Comparison of ENCODE assay signal across 19 mouse cellular contexts in the genomic region with DNA sequence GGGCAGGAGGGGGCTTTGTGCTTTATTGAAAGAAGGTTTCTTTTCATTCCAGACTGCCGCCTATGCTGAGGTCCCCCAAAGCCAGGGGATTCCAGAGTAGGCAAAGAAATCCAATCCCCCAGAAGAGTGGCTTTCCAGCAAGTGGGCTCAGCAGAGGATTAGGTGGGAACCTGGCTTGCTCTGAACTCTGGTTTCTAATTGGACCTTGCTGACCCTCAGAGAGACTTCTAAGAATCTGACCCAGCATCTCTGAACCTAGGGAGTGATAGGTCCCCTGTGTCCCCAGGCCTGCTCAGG. TPM values are rescaled to one million over a fixed set of nuclear protein-coding genes. Genes with fewer than 3 reads are reported as not detected.
A peak's percentile ranks its signal among the peaks of the same experiment; 100 is the strongest.
DNase-seq lines count a peak whose midpoint lies in the region; ATAC-seq and TF ChIP-seq lines count a peak whose summit lies in the region.
"Had no signal": no experiment of that assay in that cellular context is flagged by ENCODE, and none has a peak within 500 bp of the region (broad histone marks: within the 10 kb centered on the region; RNA-seq: fewer than 3 reads in every experiment).

No protein-coding gene starts in this region.

- peak; percentile 72 for ATAC-seq in forebrain, embryonic 11.5 days (replicated peaks; ENCODE audit: low FRiP score)
- no peak for ATAC-seq in midbrain, embryonic 14.5 days (ENCODE audit: low FRiP score, low TSS enrichment)
- ATAC-seq: activated CD4-positive, CD25-positive, alpha-beta regulatory T cell, adult 4 months had no signal

- TF ChIP-seq CTCF in thymus, adult 2 months (IDR thresholded peaks at IDR 0.05; ENCODE audit: borderline replicate concordance, control insufficient read depth, extremely low read depth, insufficient read depth, low read length, poor library complexity): no peak

- peak overlapping the region; percentile 26 for H3K27ac ChIP-seq in forebrain, embryonic 11.5 days (ENCODE audit: low read depth, low read length)
- H3K27ac ChIP-seq in limb, embryonic 10.5 days: peak overlapping the region; percentile 72
- H3K27ac ChIP-seq in midbrain, embryonic 14.5 days (replicated peaks; ENCODE audit: low read depth, low read length): peak overlapping the region; percentile 83
- no peak overlapping the region for H3K27ac ChIP-seq in thymus, adult 2 months (ENCODE audit: control insufficient read depth, insufficient read depth, low read length)
- H3K27ac ChIP-seq: gastrocnemius, adult 2 months; heart, adult 2 months; kidney, embryonic 15.5 days; liver, embryonic 13.5 days; stomach, embryonic 15.5 days had no signal

- H3K9me3 ChIP-seq in forebrain, embryonic 11.5 days (ENCODE audit: control insufficient read depth, low read length): no peaks in the 10 kb centered on the region; the same call in 1 of the 2 replicates
- H3K9me3 ChIP-seq in limb, embryonic 10.5 days (replicated peaks): no peaks in the 10 kb centered on the region
- H3K9me3 ChIP-seq in midbrain, embryonic 14.5 days (ENCODE audit: control insufficient read depth, low read length): peaks cover 5% of the 10 kb centered on the region; the same call in 1 of the 2 replicates
- H3K9me3 ChIP-seq: kidney, embryonic 15.5 days; liver, embryonic 13.5 days; stomach, embryonic 15.5 days had no signal

- peaks cover 19% of the 10 kb centered on the region for H3K4me1 ChIP-seq in forebrain, embryonic 11.5 days (replicated peaks; ENCODE audit: control insufficient read depth, insufficient read depth, low read length)
- peaks cover 40% of the 10 kb centered on the region for H3K4me1 ChIP-seq in limb, embryonic 10.5 days
- H3K4me1 ChIP-seq in midbrain, embryonic 14.5 days (ENCODE audit: control insufficient read depth, insufficient read depth, low read length): peaks cover 47% of the 10 kb centered on the region
- H3K4me1 ChIP-seq in thymus, adult 2 months (replicated peaks; ENCODE audit: control insufficient read depth, insufficient read depth, low read length): no peaks in the 10 kb centered on the region
- H3K4me1 ChIP-seq: liver, embryonic 13.5 days had no signal

- whole genome bisulfite sequencing in forebrain, embryonic 11.5 days: 0% methylated on average over 1 of the region's 1 CpGs
- WGBS in limb, embryonic 10.5 days: 47% methylated on average over 1 of the region's 1 CpGs
- 0% methylated on average over 1 of the region's 1 CpGs for WGBS in midbrain, embryonic 14.5 days
- WGBS in thymus, adult 2 months: 96% methylated on average over 1 of the region's 1 CpGs

- H3K27me3 ChIP-seq in forebrain, embryonic 11.5 days (ENCODE audit: control insufficient read depth, insufficient read depth, low read length): no peaks in the 10 kb centered on the region
- peaks cover 24% of the 10 kb centered on the region for H3K27me3 ChIP-seq in limb, embryonic 10.5 days (ENCODE audit: low read depth, poor library complexity, severe bottlenecking)
- no peaks in the 10 kb centered on the region for H3K27me3 ChIP-seq in midbrain, embryonic 14.5 days (ENCODE audit: control insufficient read depth, insufficient read depth, low read length)
- no peaks in the 10 kb centered on the region for H3K27me3 ChIP-seq in thymus, adult 2 months (ENCODE audit: control insufficient read depth, insufficient read depth, low read length)

- no peaks in the 10 kb centered on the region for H3K36me3 ChIP-seq in forebrain, embryonic 11.5 days (ENCODE audit: control insufficient read depth, insufficient read depth, low read length)
- no peaks in the 10 kb centered on the region for H3K36me3 ChIP-seq in limb, embryonic 10.5 days
- no peaks in the 10 kb centered on the region for H3K36me3 ChIP-seq in midbrain, embryonic 14.5 days (ENCODE audit: control insufficient read depth, insufficient read depth, low read length)
- H3K36me3 ChIP-seq in thymus, adult 2 months (ENCODE audit: control insufficient read depth, insufficient read depth, low read length): no peaks in the 10 kb centered on the region
- H3K36me3 ChIP-seq: kidney, embryonic 15.5 days; liver, embryonic 13.5 days; stomach, embryonic 15.5 days had no signal

- no peak overlapping the region for H3K4me3 ChIP-seq in forebrain, embryonic 11.5 days (ENCODE audit: low read depth, low read length)
- H3K4me3 ChIP-seq in limb, embryonic 10.5 days: no peak overlapping the region
- H3K4me3 ChIP-seq in midbrain, embryonic 14.5 days (replicated peaks; ENCODE audit: low read depth, low read length): no peak overlapping the region
- no peak overlapping the region for H3K4me3 ChIP-seq in thymus, adult 2 months (ENCODE audit: control insufficient read depth, insufficient read depth, low read length)
- H3K4me3 ChIP-seq: gastrocnemius, adult 2 months; heart, adult 2 months; kidney, embryonic 15.5 days; liver, embryonic 13.5 days; stomach, embryonic 15.5 days had no signal

- peak overlapping the region; percentile 29; the same call in 1 of the 2 replicates for H3K4me2 ChIP-seq in forebrain, embryonic 11.5 days (ENCODE audit: low read depth, low read length, severe bottlenecking)
- no peak overlapping the region; the same call in 1 of the 2 replicates for H3K4me2 ChIP-seq in midbrain, embryonic 14.5 days (ENCODE audit: low read length)
- H3K4me2 ChIP-seq: kidney, embryonic 15.5 days; liver, embryonic 13.5 days; stomach, embryonic 15.5 days had no signal

- H3K9ac ChIP-seq in forebrain, embryonic 11.5 days (ENCODE audit: low read length): peak overlapping the region; percentile 1; the same call in 1 of the 2 replicates
- H3K9ac ChIP-seq in midbrain, embryonic 14.5 days (replicated peaks; ENCODE audit: low read length): no peak overlapping the region
- H3K9ac ChIP-seq: kidney, embryonic 15.5 days; liver, embryonic 13.5 days; stomach, embryonic 15.5 days had no signal

- TF ChIP-seq POLR2A in thymus, adult 2 months (IDR thresholded peaks at IDR 0.05; ENCODE audit: control insufficient read depth, extremely low read depth, insufficient read depth, low read length, poor library complexity): no peak

- peak; percentile 33 for DNase-seq in embryo, embryonic 10.5 days (ENCODE audit: low spot score)
- DNase-seq in embryo, embryonic 10 days (ENCODE audit: low spot score): no peak
- DNase-seq in forebrain, embryonic 11.5 days (ENCODE audit: low spot score): peak; percentile 72
- DNase-seq in limb, embryonic 10.5 days (ENCODE audit: low spot score): no peak
- no peak for DNase-seq in midbrain, embryonic 14.5 days
- DNase-seq in thymus, adult 2 months: no peak
- DNase-seq in yolk sac, embryonic 10.5 days (ENCODE audit: low spot score): no peak
- no peak for DNase-seq in frontal cortex, postnatal 10 days (ENCODE audit: low spot score in 2 of 2)
- DNase-seq: cerebellum, postnatal 25 days; gastrocnemius, adult 2 months; heart, adult 2 months; liver, embryonic 13.5 days; right cerebral cortex, adult 18-20 months; thymus, postnatal 14 days had no signal

RNA-seq across cellular contexts. Expression of gene Gm11733, which starts 8.0 kb away (rescaled TPM):
- not detected in 2 replicates for polyA plus RNA-seq in forebrain, embryonic 11.5 days (2014; fragmentation: Nextera tagmentation; extraction: Ambion mirVana)
- not detected in 2 replicates for polyA plus RNA-seq in limb, embryonic 10.5 days (2016; fragmentation: Nextera tagmentation; extraction: Ambion mirVana)
- 0.12 TPM in 1 of 2 replicates, not detected in the other for polyA plus RNA-seq in midbrain, embryonic 14.5 days (2014; fragmentation: Nextera tagmentation; extraction: Ambion mirVana)
- polyA plus RNA-seq in thymus, adult 2 months (2012; rRNA removed): 0.05 TPM in 1 of 2 replicates, not detected in the other
- polyA plus RNA-seq: heart, embryonic 16.5 days; kidney, embryonic 15.5 days; liver, embryonic 13.5 days; lung, embryonic 16.5 days; stomach, embryonic 15.5 days had no signal

Comparison
In these comparisons a context has a peak if more than half of its experiments do, and no peak if none do; other contexts are left out.
1. DNase-seq: peak in embryo, embryonic 10.5 days (single experiment) and forebrain, embryonic 11.5 days (single experiment); none in embryo, embryonic 10 days (single experiment), limb, embryonic 10.5 days (single experiment), midbrain, embryonic 14.5 days (single experiment), thymus, adult 2 months (single experiment), yolk sac, embryonic 10.5 days (single experiment) and frontal cortex, postnatal 10 days (0 of 2).